Mouse (Mus musculus): Measurements from ENCODE around the gene Slc22a15.

The Slc22a15 gene

GRCm38 (mm10) chr3:101916525-101916924 is 7.7 kb downstream of the Slc22a15 start:
- DNase-seq (ENCODE audit: low spot score in 2 of 2) = no peak

DNA sequence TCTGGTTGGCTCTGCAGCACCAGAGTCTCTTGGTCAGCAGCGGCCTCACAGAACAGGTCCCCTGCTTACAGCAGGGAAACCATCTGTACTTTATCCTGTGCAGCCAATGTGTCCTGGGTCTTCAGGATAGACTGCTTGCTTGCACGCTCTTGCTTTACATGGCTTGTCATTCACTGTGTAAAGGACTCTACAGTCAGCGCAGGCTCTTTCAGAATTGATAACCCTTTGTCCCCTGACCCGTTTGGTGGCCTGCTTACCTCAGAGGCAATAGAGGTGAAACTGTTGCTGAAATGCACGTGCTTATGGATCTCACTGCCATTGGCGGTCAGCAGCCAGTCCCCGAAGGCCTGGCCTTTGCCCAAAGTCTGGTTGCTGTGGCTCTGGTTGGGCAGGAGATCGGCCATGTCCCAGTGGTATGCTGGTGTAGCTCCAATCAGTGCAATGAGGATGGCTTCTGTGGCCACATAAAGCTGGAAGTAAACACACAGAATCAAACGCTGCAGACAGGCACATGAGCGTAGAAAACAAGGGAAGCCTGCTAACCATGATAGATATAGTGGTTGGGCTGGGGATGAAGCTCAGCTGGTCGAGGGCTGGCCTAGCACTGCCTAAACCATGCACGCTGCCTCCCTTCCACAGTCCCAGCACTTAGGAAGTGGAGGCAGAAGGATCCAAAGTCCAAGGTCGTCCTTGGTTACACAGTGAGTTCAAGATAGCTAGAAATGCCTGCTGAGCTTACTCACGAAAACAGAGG is 9.0 kb downstream of the Slc22a15 start:
- DNase-seq (ENCODE audit: low spot score in 2 of 2) = no peak

DNA sequence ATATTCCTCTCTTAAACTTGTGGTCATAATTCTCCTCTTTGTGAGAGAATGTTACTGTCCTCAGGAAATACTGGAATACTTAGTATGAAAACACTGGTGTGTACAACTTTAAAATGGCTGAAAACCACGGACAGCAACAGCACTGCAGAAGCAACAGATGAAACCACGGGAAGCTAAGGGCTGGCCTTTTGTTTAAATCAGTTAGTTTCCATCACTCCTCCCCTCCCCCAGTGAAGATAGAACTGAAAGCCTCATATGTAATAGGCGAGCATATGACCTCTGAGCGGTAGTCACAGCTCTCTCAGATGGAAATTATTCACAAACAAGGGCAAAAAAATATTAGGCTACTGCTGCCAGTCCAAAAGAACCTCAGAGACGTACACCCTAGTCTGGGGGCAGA is 10.0 kb downstream of the Slc22a15 start:
- no peak for DNase-seq (ENCODE audit: low spot score in 2 of 2)

DNA sequence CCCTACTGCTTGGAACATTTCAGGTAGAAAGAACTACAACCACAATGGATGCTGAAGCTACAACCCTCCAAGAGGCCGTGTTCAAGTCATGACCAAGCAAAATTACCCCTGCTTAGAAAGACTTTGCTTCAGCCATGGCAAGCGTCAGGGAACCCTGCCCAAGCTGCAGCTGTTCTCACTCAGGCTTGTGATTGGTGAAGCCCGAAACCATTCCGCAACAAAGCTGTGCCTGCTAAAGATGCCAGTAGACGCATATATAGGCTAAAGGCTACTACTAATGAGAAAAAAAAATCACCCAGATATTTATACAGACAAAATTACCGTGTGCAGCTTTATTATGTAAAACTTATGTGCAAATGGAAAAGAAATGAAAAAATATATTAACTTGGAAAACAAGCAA is 12.2 kb downstream of the Slc22a15 start:
- DNase-seq (ENCODE audit: low spot score in 2 of 2) = no peak

GRCm38 (mm10) chr3:101907049-101907448 is 17.2 kb downstream of the Slc22a15 start:
- DNase-seq (ENCODE audit: low spot score in 2 of 2) = no peak

DNA sequence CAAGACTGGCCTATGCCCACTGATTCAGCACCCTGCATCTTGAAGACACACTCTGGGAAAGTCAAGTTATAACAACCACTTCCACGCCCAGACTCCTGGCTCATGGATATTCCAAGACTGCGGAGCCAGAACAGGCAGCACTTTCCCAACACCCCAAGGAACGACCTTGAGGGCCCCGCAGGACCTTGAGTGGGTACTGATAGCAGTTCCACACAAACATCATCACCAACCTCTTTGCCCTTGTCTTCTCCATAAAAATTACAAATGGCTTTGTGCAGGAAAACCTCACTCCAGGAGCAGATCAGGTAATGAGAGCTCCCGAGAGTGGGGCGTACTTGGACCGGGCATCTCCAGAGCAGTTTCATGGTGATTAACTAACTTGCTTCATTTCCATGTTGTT is 19.5 kb downstream of the Slc22a15 start:
- no peak for DNase-seq (ENCODE audit: low spot score in 2 of 2)

- DNase-seq (ENCODE audit: low spot score in 2 of 2) = no peak
Measured at GRCm38 (mm10) chr3:101903091-101903490, 21.2 kb downstream of the Slc22a15 start.

- no peak for DNase-seq (ENCODE audit: low spot score in 2 of 2)
Measured at GRCm38 (mm10) chr3:101902344-101902743, 21.9 kb downstream of the Slc22a15 start.

- no peak for DNase-seq (ENCODE audit: low spot score in 2 of 2)
Measured at GRCm38 (mm10) chr3:101897377-101897974, 26.8 kb downstream of the Slc22a15 start.

DNA sequence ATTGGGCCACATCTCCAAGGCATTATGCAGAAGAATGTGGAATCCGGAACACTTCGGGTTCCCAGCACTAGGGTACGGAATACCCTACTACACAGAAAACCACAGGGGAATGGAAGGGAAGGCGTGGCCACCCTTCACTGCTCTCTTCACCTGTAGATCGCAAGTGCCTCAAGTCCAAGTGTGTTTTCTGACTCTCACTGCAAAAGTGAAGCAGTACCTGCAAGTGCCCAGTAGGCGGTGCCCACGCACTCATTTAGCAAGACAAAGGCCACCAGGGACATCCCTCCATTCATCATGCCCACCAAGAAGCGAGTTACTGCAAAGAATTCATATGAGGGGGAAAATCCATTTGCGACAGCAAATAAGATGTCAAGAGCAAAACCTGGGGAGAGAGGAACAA is 27.4 kb downstream of the Slc22a15 start:
- DNase-seq (ENCODE audit: low spot score in 2 of 2) = peak; percentile 81 to 83

DNA sequence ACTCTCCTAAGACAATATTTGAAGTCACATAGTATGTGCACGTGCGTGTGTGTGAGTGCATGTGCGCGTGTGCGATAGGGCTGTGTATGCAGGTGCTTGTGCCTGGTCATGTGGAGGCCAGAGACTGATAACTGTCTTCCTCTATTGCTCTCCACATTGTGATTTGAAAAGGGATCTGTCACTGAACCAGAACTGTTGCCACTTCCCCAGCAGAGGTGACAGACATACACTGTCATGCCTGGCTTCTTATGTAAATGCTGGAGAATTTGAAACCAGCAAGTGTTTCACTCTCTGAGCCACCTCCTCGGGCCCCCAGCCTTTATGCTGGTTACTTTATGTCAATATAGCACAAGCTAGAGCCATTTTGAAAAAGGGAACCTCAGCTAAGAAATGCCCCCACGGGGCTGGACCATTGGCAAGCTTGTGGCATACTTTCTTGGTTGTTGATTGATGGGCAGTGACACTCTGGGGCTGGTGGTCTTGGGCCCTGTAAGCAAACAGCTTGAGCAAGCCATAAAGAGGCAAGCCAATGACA is 28.8 kb downstream of the Slc22a15 start:
- DNase-seq (ENCODE audit: low spot score in 2 of 2) = no peak

GRCm38 (mm10) chr3:101885591-101885990 is 38.7 kb downstream of the Slc22a15 start:
- DNase-seq (ENCODE audit: low spot score in 2 of 2) = peak in 1 of 2 experiments; percentile 47

GRCm38 (mm10) chr3:101885041-101885440 is 39.2 kb downstream of the Slc22a15 start:
- no peak for DNase-seq (ENCODE audit: low spot score in 2 of 2)

DNA sequence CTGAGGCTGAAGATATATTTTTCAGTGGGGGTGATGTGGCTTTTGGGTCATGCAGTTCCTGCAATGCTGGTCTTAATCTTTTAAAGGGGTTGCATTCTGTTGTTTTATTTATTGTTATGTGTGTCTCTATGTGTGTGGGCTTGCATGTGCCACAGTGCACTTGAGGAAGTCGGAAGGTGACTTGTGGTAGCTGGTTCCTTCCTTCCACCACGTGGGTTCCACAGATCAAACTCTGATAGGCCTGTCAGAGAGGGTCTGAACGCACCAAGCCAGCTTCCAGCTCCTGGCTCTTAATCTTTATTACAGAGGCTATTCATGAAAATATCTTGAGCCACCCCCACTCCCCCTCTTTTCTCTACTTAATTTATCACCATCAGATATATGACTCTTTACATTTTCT is 40.4 kb downstream of the Slc22a15 start:
- DNase-seq (ENCODE audit: low spot score in 2 of 2) = no peak

- no peak for DNase-seq (ENCODE audit: low spot score in 2 of 2)
Measured at GRCm38 (mm10) chr3:101881721-101882120, 42.5 kb downstream of the Slc22a15 start.

- no peak for DNase-seq (ENCODE audit: low spot score in 2 of 2)
Measured at GRCm38 (mm10) chr3:101880818-101881217, 43.4 kb downstream of the Slc22a15 start.

GRCm38 (mm10) chr3:101878136-101878535 is 46.1 kb downstream of the Slc22a15 start:
- DNase-seq (ENCODE audit: low spot score in 2 of 2) = no peak

DNA sequence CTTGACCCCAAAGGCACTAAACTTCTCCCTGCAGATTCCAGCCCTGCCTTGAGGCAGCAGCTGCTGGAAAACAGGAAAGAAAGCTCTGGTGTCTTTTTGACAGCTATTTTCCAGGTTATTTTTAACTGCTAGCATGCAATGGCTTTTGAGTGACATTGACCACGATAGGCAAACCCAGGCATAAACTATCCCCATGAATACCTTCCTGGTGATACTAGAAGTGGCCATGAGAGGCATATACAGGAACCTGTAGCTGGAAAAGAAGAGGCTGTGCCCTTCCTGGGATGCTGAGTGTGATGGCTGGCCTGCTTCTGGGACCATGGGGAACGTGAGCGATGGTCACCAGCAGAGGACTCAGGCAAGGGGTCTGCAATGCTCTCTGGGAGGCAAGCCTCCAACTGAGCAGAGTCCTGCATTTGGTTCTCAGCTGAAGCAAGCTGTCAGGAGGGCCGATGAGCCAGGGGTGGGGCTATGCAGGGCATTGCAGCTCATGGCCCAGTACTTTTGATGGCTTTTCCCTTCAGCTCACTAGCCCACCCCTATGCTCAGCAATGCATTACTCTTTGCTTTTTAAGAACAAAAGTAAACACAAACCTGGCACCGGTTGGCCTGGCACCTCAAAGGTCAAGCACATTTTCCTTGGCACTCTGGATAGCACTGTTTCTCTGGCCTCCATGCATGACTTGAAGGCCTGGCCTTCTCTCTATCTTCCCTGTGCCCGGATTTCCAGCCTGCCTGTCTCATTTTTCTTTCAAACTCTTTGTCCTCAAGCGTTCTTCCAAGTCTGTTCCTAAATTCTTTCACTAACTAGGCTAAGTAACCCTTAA is 47.6 kb downstream of the Slc22a15 start:
- DNase-seq (ENCODE audit: low spot score in 2 of 2) = no peak

- no peak for DNase-seq (ENCODE audit: low spot score in 2 of 2)
Measured at GRCm38 (mm10) chr3:101875258-101875920, 48.9 kb downstream of the Slc22a15 start.

DNA sequence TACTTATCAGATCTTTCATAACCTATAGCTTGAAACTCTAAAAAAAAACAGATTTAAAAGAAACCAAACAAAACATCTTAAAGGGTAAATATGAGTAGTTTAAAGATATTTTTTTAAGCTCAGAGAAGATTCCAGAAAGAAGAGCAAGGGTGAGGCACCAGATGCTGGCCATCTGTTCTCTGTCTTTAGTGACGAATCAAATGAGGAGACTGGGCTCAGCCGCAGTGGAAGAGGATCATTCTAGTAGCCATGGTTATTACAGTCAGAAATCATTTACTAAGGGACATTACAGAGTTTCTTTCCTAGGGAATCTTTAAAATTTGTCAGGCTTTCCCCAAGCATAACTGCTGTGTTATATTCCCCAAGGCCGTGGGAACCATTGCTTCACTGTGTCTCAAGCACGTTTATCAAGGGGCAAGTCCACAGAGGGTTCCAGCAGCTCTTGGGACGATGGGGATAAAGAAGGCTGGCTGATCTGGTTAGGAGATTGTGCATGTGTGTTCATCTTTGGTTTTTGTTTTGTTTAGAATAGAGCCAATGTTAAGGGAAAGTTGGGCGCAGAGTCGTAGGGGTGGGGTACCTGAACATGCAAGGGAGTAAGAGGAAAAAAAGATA is 51.1 kb downstream of the Slc22a15 start:
- DNase-seq (ENCODE audit: low spot score in 2 of 2) = peak; percentile 39 to 65

GRCm38 (mm10) chr3:101871951-101872350 is 52.3 kb downstream of the Slc22a15 start:
- DNase-seq (ENCODE audit: low spot score in 2 of 2) = peak in 1 of 2 experiments; percentile 22

All from right cerebral cortex, postnatal 10 days (tissue).